Mouse (Mus musculus) lung, embryonic 14.5 days (tissue): ENCODE data around the gene Ak1. TPM values are rescaled to one million over a fixed set of nuclear protein-coding genes. Genes with fewer than 3 reads are reported as not detected.

Experiments used
- ATAC-seq: fragments of 200-750 bp; cut with Nextera tagmentation; 2 replicates; pipeline ENCODE4 v1.8.0; 2017; ENCODE audit warnings: mild to moderate bottlenecking, moderate TSS enrichment, moderate library complexity; ENCODE audit not compliant: insufficient read depth
- DNase-seq: peaks from one replicate; pipeline ENCODE4 v3.0.0-alpha.2; 2015
- H3K27ac ChIP-seq: fragments of 300-500 bp; sonication (generic); 2 replicates; pipeline ENCODE4 v1.5.1; 2014; ENCODE audit warnings: low read depth, mild to moderate bottlenecking, moderate library complexity
- H3K27me3 ChIP-seq: fragments of 300-500 bp; sonication (generic); 2 replicates; pipeline ENCODE4 v1.6.1; 2014; ENCODE audit warnings: low read length, control low read depth; ENCODE audit not compliant: insufficient read depth
- H3K36me3 ChIP-seq: fragments of 300-500 bp; sonication (generic); 2 replicates; pipeline ENCODE4 v1.6.1; 2014; ENCODE audit warnings: control low read depth; ENCODE audit not compliant: insufficient read depth
- H3K4me1 ChIP-seq: fragments of 300-500 bp; sonication (generic); 2 replicates; pipeline ENCODE4 v1.6.1; 2014; ENCODE audit warnings: antibody characterized with exemption, control low read depth; ENCODE audit not compliant: insufficient read depth
- H3K4me2 ChIP-seq: fragments of 300-500 bp; sonication (generic); 2 replicates; pipeline ENCODE4 v1.6.1; 2014; ENCODE audit warnings: mild to moderate bottlenecking
- H3K4me3 ChIP-seq: fragments of 300-500 bp; sonication (generic); 2 replicates; pipeline ENCODE4 v1.5.1; 2014; ENCODE audit warnings: low read depth, low read length
- H3K9ac ChIP-seq: fragments of 300-500 bp; sonication (generic); 2 replicates; pipeline ENCODE4 v1.6.1; 2014
- H3K9me3 ChIP-seq: fragments of 300-500 bp; sonication (generic); 2 replicates; pipeline ENCODE4 v1.6.1; 2016; ENCODE audit warnings: low read depth, low read length, control low read depth
- CTCF ChIP-seq: IDR thresholded peaks from 2 replicates; pipeline ENCODE4 v1.5.1; 2016; ENCODE audit warnings: antibody characterized with exemption, low read depth
- WGBS: fragments of 180-500 bp; shearing (Covaris S2); extraction: QIAGEN DNeasy Blood & Tissue Kit; methylation state at CpG from one replicate; pipeline ENCODE4 v1.1.7; 2014; 5-methylcytosine and 5-hydroxymethylcytosine counted together
- microRNA counts: library from miRNA; unstranded; fragments of <30 nt; microRNA quantifications from one replicate; lab custom pipeline; 2016
- microRNA-seq: library from miRNA; unstranded; fragments of <30 nt; microRNA quantifications from one replicate; pipeline ENCODE4, GENCODE M21; 2016; ENCODE audit warnings: borderline number of aligned reads
- polyA plus RNA-seq: library from polyadenylated mRNA; unstranded; fragments of >200 nt; fragmentation: Nextera tagmentation; extraction: Ambion mirVana; gene quantifications from 2 replicates; pipeline ENCODE4 v1.2.1, GENCODE M21; 2014

Ak1 gene
- polyA plus RNA-seq, 1 experiment from 2014 or later, result 34.3 TPM

DNA sequence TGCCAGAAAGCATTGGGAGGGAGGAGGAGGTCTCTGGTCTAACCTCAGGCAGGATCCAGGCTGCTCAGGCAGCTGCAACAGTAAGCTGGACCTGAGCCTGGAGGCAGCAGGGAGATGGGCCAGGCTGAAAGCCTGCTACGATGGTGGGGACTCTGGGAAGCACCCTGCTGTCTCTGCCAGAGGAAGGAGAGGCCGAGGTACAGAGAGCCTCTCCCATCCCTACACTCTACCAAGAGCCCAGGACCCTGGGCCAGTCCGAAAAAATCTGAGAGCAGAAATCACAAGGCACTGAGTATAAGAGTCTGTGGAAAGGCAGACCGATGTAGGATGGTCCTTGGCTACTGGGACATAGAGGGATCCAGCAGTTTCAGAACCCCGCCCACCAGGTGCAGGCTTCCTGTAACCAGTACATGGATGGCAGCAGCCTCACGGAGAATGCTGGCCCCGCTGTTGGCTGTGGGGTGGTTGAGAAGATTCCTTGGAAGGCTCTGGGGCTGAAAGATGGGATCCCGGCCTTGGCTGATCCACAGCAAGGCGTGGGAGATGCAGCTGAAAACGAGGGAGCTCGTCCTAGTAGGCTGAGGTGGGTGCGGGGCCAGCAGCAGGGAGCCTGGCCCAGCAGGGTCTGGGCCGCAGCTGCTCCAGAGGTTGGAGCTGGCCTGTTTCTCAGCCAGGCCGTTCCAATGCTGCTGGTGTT is 61.3 kb downstream of the Ak1 start:
- no peak for DNase-seq
- TF ChIP-seq CTCF, result no peak
- H3K4me3 ChIP-seq, result no peak overlapping the region
- no peaks in the 10 kb centered on the region for H3K9me3 ChIP-seq
- no peaks in the 10 kb centered on the region for H3K4me1 ChIP-seq
- no peaks in the 10 kb centered on the region for H3K27me3 ChIP-seq
- ATAC-seq, result no peak
- no peak overlapping the region for H3K9ac ChIP-seq
- no peak overlapping the region for H3K4me2 ChIP-seq
- 76% methylated on average over 14 of the region's 14 CpGs for whole genome bisulfite sequencing
- peaks cover 89% of the 10 kb centered on the region for H3K36me3 ChIP-seq
- no peak overlapping the region for H3K27ac ChIP-seq

- DNase-seq (no peak), ATAC-seq (no peak)
- no peak overlapping the region for H3K9ac ChIP-seq
- no peak overlapping the region for H3K4me2 ChIP-seq
- peaks cover 87% of the 10 kb centered on the region for H3K36me3 ChIP-seq
- TF ChIP-seq CTCF, result no peak
- no peaks in the 10 kb centered on the region for H3K27me3 ChIP-seq
- H3K4me3 ChIP-seq, result no peak overlapping the region
- H3K4me1 ChIP-seq, result no peaks in the 10 kb centered on the region
- WGBS, result 89% methylated on average over 10 of the region's 10 CpGs
- H3K9me3 ChIP-seq, result no peaks in the 10 kb centered on the region
- no peak overlapping the region for H3K27ac ChIP-seq
These were observed 62.1 kb downstream of the Ak1 start for GRCm38 (mm10) chr2:32683701-32684100.

MicroRNAs within 50 kb of the gene (microRNA counts, 519-probe panel; counts per million panel counts)
- microRNA mmu-miR-1954 (lab: Ali Mortazavi, UCI), result 30.5 counts per million

Small RNAs within 50 kb of the gene (microRNA-seq; reads per million reads assigned to microRNA genes)
- gene Gm47291, result not detected
- not detected for gene Mir1954

Other genes starting within 250 kb of the Ak1 start
- gene 1110008P14Rik, start 239.8 kb upstream of the Ak1 start, polyA plus RNA-seq, result 32.4 and 33.3 TPM in 2 replicates
- 1.6 TPM in 1 of 2 replicates, not detected in the other for gene Lcn2, start 233.5 kb upstream of the Ak1 start, polyA plus RNA-seq
- 28.0 and 28.2 TPM in 2 replicates for gene Ptges2, start 225.9 kb upstream of the Ak1 start, polyA plus RNA-seq
- gene Naif1, start 171.3 kb upstream of the Ak1 start, polyA plus RNA-seq, result 5.7 and 6.5 TPM in 2 replicates
- gene Slc25a25, start 170.3 kb upstream of the Ak1 start, polyA plus RNA-seq, result 16.3 and 19.5 TPM in 2 replicates
- gene Fam102a, start 86.4 kb upstream of the Ak1 start, polyA plus RNA-seq, result 18.4 and 19.9 TPM in 2 replicates
- gene Dpm2, start 50.9 kb upstream of the Ak1 start, polyA plus RNA-seq, result 94.9 and 98.5 TPM in 2 replicates
- gene Pip5kl1, start 47.0 kb upstream of the Ak1 start, polyA plus RNA-seq, result 0.50 and 0.70 TPM in 2 replicates
- 0.20 TPM in 1 of 2 replicates, not detected in the other for gene 9430097D07Rik, start 46.1 kb upstream of the Ak1 start, polyA plus RNA-seq
- 22.0 and 23.8 TPM in 2 replicates for gene St6galnac4, start 34.7 kb upstream of the Ak1 start, polyA plus RNA-seq
- gene St6galnac6, start 22.0 kb upstream of the Ak1 start, polyA plus RNA-seq, result 8.3 and 11.1 TPM in 2 replicates
- 91.1 and 98.5 TPM in 2 replicates for gene Eng, start 24.8 kb downstream of the Ak1 start, polyA plus RNA-seq
- gene Fpgs, start 82.4 kb downstream of the Ak1 start, polyA plus RNA-seq, result 28.4 and 32.7 TPM in 2 replicates
- gene Cdk9, start 91.3 kb downstream of the Ak1 start, polyA plus RNA-seq, result 81.7 and 84.3 TPM in 2 replicates
- gene Sh2d3c, start 99.3 kb downstream of the Ak1 start, polyA plus RNA-seq, result 37.6 and 38.8 TPM in 2 replicates
- gene 6330409D20Rik, start 119.3 kb downstream of the Ak1 start, polyA plus RNA-seq, result 0.20 TPM in 1 of 2 replicates, not detected in the other
- gene Tor2a, start 135.5 kb downstream of the Ak1 start, polyA plus RNA-seq, result 66.2 and 71.0 TPM in 2 replicates
- gene Ttc16, start 153.9 kb downstream of the Ak1 start, polyA plus RNA-seq, result 0.15 and 0.33 TPM in 2 replicates
- gene Ptrh1, start 154.0 kb downstream of the Ak1 start, polyA plus RNA-seq, result 2.7 and 4.4 TPM in 2 replicates
- gene Cfap157, start 162.7 kb downstream of the Ak1 start, polyA plus RNA-seq, result 0.11 and 0.33 TPM in 2 replicates
- 20.7 and 22.2 TPM in 2 replicates for gene Stxbp1, start 225.5 kb downstream of the Ak1 start, polyA plus RNA-seq